Mouse (Mus musculus) megakaryocyte, embryonic 14.5 days (primary cell): ENCODE data around the gene 2010111I01Rik. TPM values are rescaled to one million over a fixed set of nuclear protein-coding genes. Genes with fewer than 3 reads are reported as not detected.
"Not testable (repeated sequence)": the region's sequence is repeated elsewhere in the genome, so short reads cannot be mapped to it uniquely, and the experiment has no call there.

Source experiments
- H3K27me3 ChIP-seq: replicated peaks from 2 replicates; pipeline ENCODE3; 2012; ENCODE audit warnings: inconsistent platforms
- H3K36me3 ChIP-seq: replicated peaks from 2 replicates; pipeline ENCODE3; 2012; ENCODE audit warnings: low read length, inconsistent platforms, mixed read lengths
- H3K4me1 ChIP-seq: 2 replicates; pipeline ENCODE4 v1.6.1; 2012; ENCODE audit warnings: inconsistent platforms
- H3K4me3 ChIP-seq: replicated peaks from 2 replicates; pipeline ENCODE3; 2012; ENCODE audit warnings: moderate library complexity, mild to moderate bottlenecking, inconsistent platforms
- H3K9me3 ChIP-seq: 2 replicates; pipeline ENCODE4 v1.6.1; 2012; ENCODE audit warnings: inconsistent platforms
- FLI1 ChIP-seq: IDR thresholded peaks from 2 replicates; pipeline ENCODE4 v1.6.1; 2012; ENCODE audit warnings: low read length, inconsistent platforms, mixed read lengths
- GATA1 ChIP-seq: IDR thresholded peaks from 3 replicates; pipeline ENCODE4 v1.6.1; 2012; ENCODE audit warnings: mixed read lengths, low read length, inconsistent platforms, borderline replicate concordance
- polyA plus RNA-seq: library from polyadenylated mRNA; stranded (reverse); fragments of >175 nt; gene quantifications from 2 replicates; pipeline ENCODE4 v1.2.3, GENCODE M21; 2012; ENCODE audit warnings: low replicate concordance; ENCODE audit not compliant: insufficient read depth

Gene 2010111I01Rik
- 46.5 TPM in 1 of 2 replicates, not detected in the other for polyA plus RNA-seq

- Histone ChIP-seq H3K36me3 (peaks cover 6% of the 10 kb centered on the region), H3K4me3 (peak within 1 kb of the TSS; percentile 99), H3K27me3 (peaks cover 3% of the 10 kb centered on the region), H3K9me3 (no peaks in the 10 kb centered on the region; the same call in 1 of the 2 replicates), H3K4me1 (peaks cover 22% of the 10 kb centered on the region)
- TF ChIP-seq FLI1 (no peak), GATA1 (no peak)
Measured at GRCm38 (mm10) chr13:62964640-62965311, at the start of gene 2010111I01Rik. 2010111I01Rik (plus strand) TSS chr13:62964893.

GRCm38 (mm10) chr13:62916675-62917074, 48.0 kb upstream of the 2010111I01Rik start:
- Histone ChIP-seq H3K4me3 (no peak overlapping the region), H3K9me3 (peaks cover 4% of the 10 kb centered on the region), H3K27me3 (peaks cover 13% of the 10 kb centered on the region), H3K36me3 (no peaks in the 10 kb centered on the region), H3K4me1 (no peaks in the 10 kb centered on the region)
- TF ChIP-seq GATA1, result no peak
- no peak for TF ChIP-seq FLI1

- H3K9me3 ChIP-seq, result peaks cover 4% of the 10 kb centered on the region
- H3K36me3 ChIP-seq, result no peaks in the 10 kb centered on the region
- H3K27me3 ChIP-seq, result peaks cover 12% of the 10 kb centered on the region
- H3K4me1 ChIP-seq, result no peaks in the 10 kb centered on the region
- no peak for TF ChIP-seq GATA1
- no peak for TF ChIP-seq FLI1
- H3K4me3 ChIP-seq, result no peak overlapping the region
Measured at GRCm38 (mm10) chr13:62917416-62918110, 47.1 kb upstream of the 2010111I01Rik start.

- H3K4me1 ChIP-seq, result no peaks in the 10 kb centered on the region
- TF ChIP-seq GATA1 (no peak), FLI1 (no peak)
- no peak overlapping the region for H3K4me3 ChIP-seq
- peaks cover 15% of the 10 kb centered on the region for H3K27me3 ChIP-seq
- H3K36me3 ChIP-seq, result no peaks in the 10 kb centered on the region
- peaks cover 4% of the 10 kb centered on the region for H3K9me3 ChIP-seq
Measured at GRCm38 (mm10) chr13:62919647-62920341, 44.9 kb upstream of the 2010111I01Rik start.

- no peaks in the 10 kb centered on the region for H3K9me3 ChIP-seq
- TF ChIP-seq FLI1 (no peak), GATA1 (no peak)
- peaks cover 12% of the 10 kb centered on the region for H3K27me3 ChIP-seq
- no peak overlapping the region for H3K4me3 ChIP-seq
- H3K36me3 ChIP-seq, result no peaks in the 10 kb centered on the region
- no peaks in the 10 kb centered on the region for H3K4me1 ChIP-seq
Measured at GRCm38 (mm10) chr13:62922645-62923044, 42.0 kb upstream of the 2010111I01Rik start.

- Histone ChIP-seq H3K36me3 (no peaks in the 10 kb centered on the region), H3K4me3 (no peak overlapping the region), H3K9me3 (no peaks in the 10 kb centered on the region), H3K4me1 (no peaks in the 10 kb centered on the region), H3K27me3 (peaks cover 12% of the 10 kb centered on the region)
- TF ChIP-seq FLI1, result no peak
- TF ChIP-seq GATA1, result no peak
Measured at GRCm38 (mm10) chr13:62923182-62923581, 41.5 kb upstream of the 2010111I01Rik start.

GRCm38 (mm10) chr13:62926479-62926878, 38.2 kb upstream of the 2010111I01Rik start:
- Histone ChIP-seq H3K36me3 (no peaks in the 10 kb centered on the region), H3K9me3 (no peaks in the 10 kb centered on the region), H3K27me3 (peaks cover 18% of the 10 kb centered on the region), H3K4me1 (no peaks in the 10 kb centered on the region), H3K4me3 (no peak overlapping the region)
- TF ChIP-seq FLI1, result no peak
- no peak for TF ChIP-seq GATA1

- Histone ChIP-seq H3K4me3 (no peak overlapping the region), H3K9me3 (no peaks in the 10 kb centered on the region), H3K27me3 (peaks cover 20% of the 10 kb centered on the region), H3K36me3 (no peaks in the 10 kb centered on the region), H3K4me1 (no peaks in the 10 kb centered on the region)
- no peak for TF ChIP-seq FLI1
- no peak for TF ChIP-seq GATA1
Measured at GRCm38 (mm10) chr13:62927470-62927869, 37.2 kb upstream of the 2010111I01Rik start.

- H3K4me1 ChIP-seq, H3K36me3 ChIP-seq, H3K4me3 ChIP-seq, H3K9me3 ChIP-seq: not testable (repeated sequence)
- H3K27me3 ChIP-seq, result peaks cover 17% of the 10 kb centered on the region
Measured at GRCm38 (mm10) chr13:62929144-62929543, 35.5 kb upstream of the 2010111I01Rik start.

- TF ChIP-seq FLI1, result no peak
- TF ChIP-seq GATA1, result no peak
- no peaks in the 10 kb centered on the region for H3K4me1 ChIP-seq
- H3K9me3 ChIP-seq, result no peaks in the 10 kb centered on the region
- H3K27me3 ChIP-seq, result peaks cover 13% of the 10 kb centered on the region
- no peaks in the 10 kb centered on the region for H3K36me3 ChIP-seq
- H3K4me3 ChIP-seq, result no peak overlapping the region
Measured at GRCm38 (mm10) chr13:62929766-62930389, 34.8 kb upstream of the 2010111I01Rik start.
